Mouse (Mus musculus) embryonic facial prominence, embryonic 13.5 days (tissue): Measurements from ENCODE around the gene Cnga1. TPM values are rescaled to one million over a fixed set of nuclear protein-coding genes. Genes with fewer than 3 reads are reported as not detected.
"Not testable (repeated sequence)": the region's sequence is repeated elsewhere in the genome, so short reads cannot be mapped to it uniquely, and the experiment has no call there.

Source experiments
- ATAC-seq: fragments of 200-750 bp; cut with Nextera tagmentation; 2 replicates; pipeline ENCODE4 v1.8.0; 2017; ENCODE audit warnings: low read depth; ENCODE audit not compliant: insufficient number of reproducible peaks, insufficient read depth, low FRiP score, low TSS enrichment
- H3K27ac ChIP-seq: fragments of 300-500 bp; sonication (generic); 2 replicates; pipeline ENCODE4 v1.5.1; 2015; ENCODE audit warnings: moderate library complexity, mild to moderate bottlenecking, inconsistent platforms
- H3K27me3 ChIP-seq: fragments of 300-500 bp; sonication (generic); 2 replicates; pipeline ENCODE4 v1.6.1; 2015; ENCODE audit warnings: mild to moderate bottlenecking, inconsistent platforms
- H3K36me3 ChIP-seq: fragments of 300-500 bp; sonication (generic); 2 replicates; pipeline ENCODE4 v1.6.1; 2015; ENCODE audit warnings: mild to moderate bottlenecking, inconsistent platforms
- H3K4me1 ChIP-seq: fragments of 300-500 bp; sonication (generic); 2 replicates; pipeline ENCODE4 v1.6.1; 2015; ENCODE audit warnings: inconsistent platforms
- H3K4me2 ChIP-seq: fragments of 300-500 bp; sonication (generic); 2 replicates; pipeline ENCODE4 v1.6.1; 2015; ENCODE audit warnings: moderate library complexity, mild to moderate bottlenecking, inconsistent platforms
- H3K4me3 ChIP-seq: fragments of 300-500 bp; sonication (generic); 2 replicates; pipeline ENCODE4 v1.5.1; 2015; ENCODE audit warnings: mild to moderate bottlenecking, inconsistent platforms
- H3K9ac ChIP-seq: fragments of 300-500 bp; sonication (generic); 2 replicates; pipeline ENCODE4 v1.6.1; 2015; ENCODE audit warnings: mild to moderate bottlenecking, inconsistent platforms
- H3K9me3 ChIP-seq: fragments of 300-500 bp; sonication (generic); 2 replicates; pipeline ENCODE4 v1.6.1; 2016; ENCODE audit warnings: inconsistent platforms
- WGBS: fragments of 180-500 bp; shearing (Covaris S2); methylation state at CpG from one replicate; pipeline ENCODE4 v1.1.7; 2015; ENCODE audit warnings: mixed read lengths; 5-methylcytosine and 5-hydroxymethylcytosine counted together
- polyA plus RNA-seq: library from polyadenylated mRNA; unstranded; fragments of >200 nt; fragmentation: Nextera tagmentation; extraction: Ambion mirVana; gene quantifications from 2 replicates; pipeline ENCODE4 v1.2.1, GENCODE M21; 2015

The Cnga1 gene
- polyA plus RNA-seq, 1 experiment from 2014 or later, result not detected

- Histone ChIP-seq H3K4me3 (no peak overlapping the region), H3K9ac (no peak overlapping the region), H3K27me3 (no peaks in the 10 kb centered on the region), H3K27ac (no peak overlapping the region), H3K4me2 (no peak overlapping the region), H3K36me3 (no peaks in the 10 kb centered on the region), H3K4me1 (no peaks in the 10 kb centered on the region), H3K9me3 (no peaks in the 10 kb centered on the region)
- no peak for ATAC-seq
- WGBS, result 70% methylated on average over 3 of the region's 3 CpGs
These were observed 8.0 kb downstream of the Cnga1 start for GRCm38 (mm10) chr5:72636122-72636521.

GRCm38 (mm10) chr5:72634791-72635271, 9.2 kb downstream of the Cnga1 start:
- H3K4me3 ChIP-seq, result no peak overlapping the region
- no peaks in the 10 kb centered on the region for H3K36me3 ChIP-seq
- H3K9me3 ChIP-seq, result no peaks in the 10 kb centered on the region
- no peak overlapping the region for H3K9ac ChIP-seq
- ATAC-seq, result no peak
- no peak overlapping the region for H3K4me2 ChIP-seq
- WGBS, result 78% methylated on average over 9 of the region's 9 CpGs
- H3K4me1 ChIP-seq, result no peaks in the 10 kb centered on the region
- H3K27me3 ChIP-seq, result no peaks in the 10 kb centered on the region
- no peak overlapping the region for H3K27ac ChIP-seq

GRCm38 (mm10) chr5:72630026-72630425, 14.0 kb downstream of the Cnga1 start:
- Histone ChIP-seq H3K4me1 (no peaks in the 10 kb centered on the region), H3K4me2 (no peak overlapping the region), H3K27me3 (no peaks in the 10 kb centered on the region), H3K36me3 (no peaks in the 10 kb centered on the region), H3K27ac (no peak overlapping the region), H3K9me3 (no peaks in the 10 kb centered on the region), H3K9ac (no peak overlapping the region), H3K4me3 (no peak overlapping the region)
- WGBS, result 89% methylated on average over 6 of the region's 6 CpGs
- ATAC-seq, result no peak

GRCm38 (mm10) chr5:72621022-72621421, 23.1 kb downstream of the Cnga1 start:
- 80% methylated on average over 1 of the region's 1 CpGs for WGBS

DNA sequence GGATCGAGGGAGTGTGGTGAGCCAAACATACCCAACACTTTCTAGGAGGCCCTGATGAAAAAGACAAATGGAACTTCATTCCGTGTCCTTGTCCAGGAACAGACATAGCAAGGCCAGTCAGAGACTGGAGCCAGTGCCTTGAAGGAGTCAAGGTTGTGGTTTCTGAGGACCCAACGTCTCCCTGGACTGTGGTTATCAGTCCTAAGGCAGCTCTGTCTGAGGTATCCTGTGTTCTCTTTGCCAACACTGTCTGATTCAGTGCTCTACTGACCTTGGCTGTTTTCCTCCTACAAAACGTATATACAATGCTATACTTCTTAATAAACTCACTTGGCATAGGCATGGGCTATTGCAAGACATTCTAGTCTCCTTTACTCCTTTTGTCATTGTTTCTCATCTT, 26.7 kb downstream of the Cnga1 start:
- no peak for ATAC-seq
- no peaks in the 10 kb centered on the region for H3K4me1 ChIP-seq
- H3K9me3 ChIP-seq, result no peaks in the 10 kb centered on the region
- no peaks in the 10 kb centered on the region for H3K27me3 ChIP-seq
- no peak overlapping the region for H3K9ac ChIP-seq
- 77% methylated on average over 4 of the region's 4 CpGs for WGBS
- H3K4me3 ChIP-seq, result no peak overlapping the region
- no peaks in the 10 kb centered on the region for H3K36me3 ChIP-seq
- H3K27ac ChIP-seq, result no peak overlapping the region
- no peak overlapping the region for H3K4me2 ChIP-seq

More at GRCm38 (mm10) chr5:72621022-72621421, 23.1 kb downstream of the Cnga1 start:
- no peaks in the 10 kb centered on the region for H3K27me3 ChIP-seq
- H3K36me3 ChIP-seq, result no peaks in the 10 kb centered on the region
- H3K27ac ChIP-seq, result no peak overlapping the region
- no peak overlapping the region for H3K4me2 ChIP-seq
- H3K4me1 ChIP-seq, result no peaks in the 10 kb centered on the region
- no peaks in the 10 kb centered on the region for H3K9me3 ChIP-seq
- ATAC-seq, result no peak
- no peak overlapping the region for H3K9ac ChIP-seq
- H3K4me3 ChIP-seq, result no peak overlapping the region

- no peaks in the 10 kb centered on the region for H3K36me3 ChIP-seq
- no peak overlapping the region for H3K9ac ChIP-seq
- H3K27ac ChIP-seq, result no peak overlapping the region
- no peaks in the 10 kb centered on the region for H3K4me1 ChIP-seq
- no peak overlapping the region for H3K4me2 ChIP-seq
- H3K4me3 ChIP-seq, result no peak overlapping the region
- no peaks in the 10 kb centered on the region for H3K27me3 ChIP-seq
- WGBS, result 91% methylated on average over 4 of the region's 4 CpGs
- H3K9me3 ChIP-seq, result no peaks in the 10 kb centered on the region
- no peak for ATAC-seq
These were observed 40.9 kb downstream of the Cnga1 start for GRCm38 (mm10) chr5:72603138-72603537.

GRCm38 (mm10) chr5:72601006-72601405, 43.1 kb downstream of the Cnga1 start:
- no peak for ATAC-seq
- no peak overlapping the region for H3K4me2 ChIP-seq
- no peak overlapping the region for H3K9ac ChIP-seq
- H3K4me3 ChIP-seq, result no peak overlapping the region
- H3K9me3 ChIP-seq, result no peaks in the 10 kb centered on the region
- 13% methylated on average over 5 of the region's 5 CpGs for WGBS
- no peaks in the 10 kb centered on the region for H3K4me1 ChIP-seq
- no peak overlapping the region for H3K27ac ChIP-seq
- no peaks in the 10 kb centered on the region for H3K27me3 ChIP-seq
- no peaks in the 10 kb centered on the region for H3K36me3 ChIP-seq

GRCm38 (mm10) chr5:72587192-72587681, 56.8 kb downstream of the Cnga1 start, which contains the start of gene Gm5868:
Gm5868 (minus strand) TSS chr5:72587551.
- ATAC-seq, result peak; percentile 37; the same call in 1 of the 2 replicates
- no peaks in the 10 kb centered on the region for H3K36me3 ChIP-seq
- peaks cover 6% of the 10 kb centered on the region for H3K4me1 ChIP-seq
- H3K4me3 ChIP-seq, result peak within 1 kb of the TSS; percentile 42
- no peak within 1 kb of the TSS for H3K27ac ChIP-seq
- H3K9me3 ChIP-seq, result no peaks in the 10 kb centered on the region
- H3K4me2 ChIP-seq, result peak within 1 kb of the TSS; percentile 70
- H3K27me3 ChIP-seq, result peaks cover 33% of the 10 kb centered on the region
- H3K9ac ChIP-seq, result peak within 1 kb of the TSS; percentile 49; the same call in 1 of the 2 replicates
- WGBS, result 1% methylated on average over 38 of the region's 38 CpGs

GRCm38 (mm10) chr5:72586667-72587191, 57.3 kb downstream of the Cnga1 start:
- WGBS, result 42% methylated on average over 25 of the region's 25 CpGs
- Histone ChIP-seq H3K4me2 (peak overlapping the region; percentile 70), H3K4me3 (peak overlapping the region; percentile 42), H3K9ac (peak overlapping the region; percentile 49; the same call in 1 of the 2 replicates), H3K27me3 (peaks cover 35% of the 10 kb centered on the region)
- not testable (repeated sequence) for H3K36me3 ChIP-seq, H3K27ac ChIP-seq, H3K4me1 ChIP-seq, H3K9me3 ChIP-seq
- 0 out of 2 replicates have a peak, but pooled peaks have one; percentile 37 for ATAC-seq

DNA sequence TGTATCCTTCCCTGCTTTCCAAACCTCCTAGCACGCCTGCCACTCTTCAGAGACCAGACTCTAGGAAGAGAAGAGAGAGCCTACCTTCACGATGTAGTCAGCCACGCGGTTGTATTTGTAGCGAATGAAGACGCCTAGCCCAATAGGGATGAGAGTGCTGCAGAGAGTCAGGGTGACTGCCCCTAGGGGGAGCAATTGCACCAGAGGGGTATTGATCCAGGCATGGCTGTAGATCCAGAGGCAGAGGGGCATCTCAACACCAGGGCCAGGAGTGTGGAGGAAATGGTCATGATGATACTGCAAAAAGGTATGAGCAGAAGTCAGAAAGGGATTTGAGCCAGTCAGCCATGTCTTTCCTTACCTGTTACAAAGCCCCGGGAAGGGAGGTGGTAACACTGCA, 58.0 kb downstream of the Cnga1 start:
- not testable (repeated sequence) for H3K4me1 ChIP-seq, H3K27ac ChIP-seq, H3K36me3 ChIP-seq, H3K4me2 ChIP-seq, ATAC-seq, H3K4me3 ChIP-seq, H3K9ac ChIP-seq, H3K9me3 ChIP-seq
- WGBS, result 43% methylated on average over 7 of the region's 7 CpGs
- H3K27me3 ChIP-seq, result peaks cover 41% of the 10 kb centered on the region

DNA sequence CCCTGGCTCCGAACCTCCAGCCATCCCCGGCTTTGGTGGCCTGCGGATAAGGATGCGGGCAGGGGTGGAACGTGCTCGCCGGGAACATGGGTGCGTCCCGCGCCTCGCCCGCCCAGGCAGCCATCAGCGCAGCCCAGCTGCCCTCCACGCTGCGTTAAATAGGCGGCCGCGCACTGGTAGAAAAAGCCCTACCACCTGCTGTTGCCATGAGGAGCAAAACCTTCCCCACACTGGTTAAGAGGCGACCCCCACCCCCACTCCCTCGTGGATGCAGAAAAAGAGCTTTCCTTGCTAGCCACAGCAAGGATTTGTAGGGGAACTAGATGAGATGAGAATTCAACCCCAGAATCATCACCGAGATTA, 63.1 kb downstream of the Cnga1 start, which contains the start of gene Zar1:
Zar1 (minus strand) TSS at position 285 of the 363 bp plus-strand sequence.
- Histone ChIP-seq H3K9ac (peak within 1 kb of the TSS; percentile 69), H3K27me3 (peaks cover 23% of the 10 kb centered on the region), H3K4me2 (peak within 1 kb of the TSS; percentile 86), H3K4me3 (peak within 1 kb of the TSS; percentile 48)
- H3K4me1 ChIP-seq, H3K27ac ChIP-seq, H3K9me3 ChIP-seq, H3K36me3 ChIP-seq: not testable (repeated sequence)
- peak; percentile 64; the same call in 1 of the 2 replicates for ATAC-seq
- 5% methylated on average over 18 of the region's 21 CpGs for WGBS
